Mouse (Mus musculus): ENCODE results near the gene Hs6st1.
"Not testable (repeated sequence)": the region's sequence is repeated elsewhere in the genome, so short reads cannot be mapped to it uniquely, and the experiment has no call there.

The Hs6st1 gene

GRCm38 (mm10) chr1:36068076-36068475, at the start of gene Hs6st1:
TSS of gene Hs6st1 (plus strand) at chr1:36068400.
- peak; percentile 91 to 95 for DNase-seq

GRCm38 (mm10) chr1:36018617-36019016, 49.6 kb upstream of the Hs6st1 start:
- no peak for DNase-seq

DNA sequence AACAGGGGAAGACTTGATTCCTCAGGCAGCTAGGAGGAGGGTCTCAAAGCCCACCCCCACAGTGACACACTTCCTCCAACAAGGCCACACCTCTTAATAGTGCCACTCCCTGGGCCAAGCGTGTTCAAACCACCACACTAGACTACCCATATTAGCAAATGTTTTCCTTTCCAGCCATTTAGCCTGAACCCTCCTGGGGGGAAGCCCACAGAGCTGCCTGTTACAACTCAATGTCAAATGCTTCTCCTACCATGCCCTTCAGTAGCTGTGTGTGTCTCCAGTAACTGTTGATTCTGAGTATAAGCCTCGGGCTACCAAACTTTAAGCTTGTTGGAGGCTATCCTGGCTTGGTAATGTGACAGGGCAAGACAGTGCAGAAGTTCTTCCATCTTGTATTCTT, 49.0 kb upstream of the Hs6st1 start:
- no peak for DNase-seq

DNA sequence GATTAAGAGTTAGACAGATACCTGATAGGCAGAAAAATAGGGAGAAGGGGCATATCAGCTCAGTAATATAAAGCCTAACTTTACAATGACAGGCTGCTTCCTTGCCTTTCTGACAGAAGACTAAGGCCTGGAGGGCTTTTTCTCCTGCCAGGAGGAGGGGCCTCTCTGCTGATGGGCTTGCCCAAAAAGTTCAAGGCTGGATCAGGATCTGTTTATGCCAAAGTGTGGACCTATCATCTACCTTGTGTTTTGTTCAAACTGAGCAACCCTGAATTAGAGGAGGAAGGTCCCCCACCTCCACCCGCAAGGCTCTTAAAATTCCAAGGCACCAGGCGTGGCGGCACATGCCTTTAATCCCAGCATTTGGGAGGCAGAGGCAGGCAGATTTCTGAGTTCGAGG, 47.9 kb upstream of the Hs6st1 start:
- no peak for DNase-seq

DNA sequence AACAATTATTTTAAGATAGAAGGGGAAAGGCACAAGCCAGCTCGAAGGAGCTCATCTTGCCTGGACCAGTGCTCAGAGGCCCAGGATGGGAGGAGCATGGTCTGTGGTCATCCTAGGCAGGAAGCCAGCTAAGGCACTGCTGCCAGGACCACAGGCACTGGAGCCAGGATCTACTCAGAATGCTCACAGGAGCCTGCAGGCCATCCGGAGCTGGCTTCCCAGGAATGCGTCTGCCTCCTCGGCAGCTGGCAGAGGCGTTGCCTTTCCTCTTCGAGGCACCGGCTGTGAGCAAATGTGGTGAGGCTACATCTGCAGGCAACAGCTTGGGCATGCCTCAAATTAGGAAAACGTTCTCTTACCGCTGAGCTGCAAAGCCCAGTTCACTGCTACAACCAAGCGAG, 37.8 kb upstream of the Hs6st1 start:
- no peak for DNase-seq

- DNase-seq, result no peak
Measured at GRCm38 (mm10) chr1:36038769-36039168, 29.4 kb upstream of the Hs6st1 start.

DNA sequence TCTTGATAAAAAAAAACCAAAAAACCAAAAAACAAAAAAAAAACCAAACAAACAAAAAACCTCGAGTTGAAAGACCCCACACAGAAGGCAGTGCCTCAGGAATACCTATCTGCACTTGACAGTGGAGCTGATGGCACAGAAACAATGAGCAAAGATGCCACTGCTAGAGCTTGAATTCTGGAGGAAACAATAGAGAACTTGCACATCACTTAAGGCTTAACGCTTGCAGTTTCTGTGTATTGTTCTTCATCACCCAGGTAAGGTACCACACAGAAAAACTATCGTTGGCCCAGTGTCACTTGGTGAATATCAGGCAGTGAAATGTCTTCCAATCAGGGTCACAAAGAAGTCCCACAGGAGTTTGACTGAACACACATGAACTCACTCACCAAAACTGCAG, 26.1 kb upstream of the Hs6st1 start:
- DNase-seq, result no peak

DNA sequence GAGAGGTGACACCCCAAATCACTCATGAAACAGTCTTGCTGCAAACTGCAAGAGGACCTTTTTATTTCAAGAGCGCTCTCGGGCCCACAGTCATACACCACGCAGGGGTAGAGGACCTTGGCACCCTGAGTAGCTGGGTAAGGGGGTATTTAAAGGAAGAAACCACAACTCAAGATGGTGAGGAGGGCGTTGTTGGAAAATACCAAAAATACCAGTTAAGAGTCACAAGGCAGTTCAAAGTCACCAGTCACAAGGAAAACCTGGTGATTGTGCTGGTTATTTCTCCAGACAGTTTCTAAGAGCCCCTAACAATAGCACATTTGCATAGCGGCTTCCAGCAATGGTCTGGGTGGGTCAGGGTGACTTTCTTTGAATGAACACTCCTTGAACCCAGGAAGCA, 24.4 kb upstream of the Hs6st1 start:
- DNase-seq, result not testable (repeated sequence)

GRCm38 (mm10) chr1:36044288-36044687, 23.9 kb upstream of the Hs6st1 start:
- no peak for DNase-seq

DNA sequence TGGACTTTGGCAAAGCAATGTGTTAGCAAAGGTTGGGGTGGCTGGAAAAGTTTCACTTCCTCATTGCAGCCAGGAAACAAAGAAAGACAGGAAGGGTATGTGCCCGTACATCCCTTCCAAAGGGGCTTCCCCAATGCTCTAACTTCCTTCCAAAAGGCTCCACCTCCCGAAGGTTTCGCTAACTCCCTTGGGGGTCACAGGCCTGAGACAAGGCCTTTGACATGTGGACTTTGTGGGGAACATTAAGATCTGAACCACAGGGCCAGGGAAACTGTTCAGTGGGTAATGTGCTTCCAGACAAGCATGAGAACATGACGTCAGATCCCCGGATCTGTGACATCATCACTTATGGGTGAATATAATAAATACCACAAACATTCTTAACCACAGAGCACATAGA, 15.5 kb upstream of the Hs6st1 start:
- DNase-seq, result no peak

- no peak for DNase-seq
Measured at GRCm38 (mm10) chr1:36053566-36053965, 14.6 kb upstream of the Hs6st1 start.

- no peak for DNase-seq
Measured at GRCm38 (mm10) chr1:36054182-36054966, 13.8 kb upstream of the Hs6st1 start.

DNA sequence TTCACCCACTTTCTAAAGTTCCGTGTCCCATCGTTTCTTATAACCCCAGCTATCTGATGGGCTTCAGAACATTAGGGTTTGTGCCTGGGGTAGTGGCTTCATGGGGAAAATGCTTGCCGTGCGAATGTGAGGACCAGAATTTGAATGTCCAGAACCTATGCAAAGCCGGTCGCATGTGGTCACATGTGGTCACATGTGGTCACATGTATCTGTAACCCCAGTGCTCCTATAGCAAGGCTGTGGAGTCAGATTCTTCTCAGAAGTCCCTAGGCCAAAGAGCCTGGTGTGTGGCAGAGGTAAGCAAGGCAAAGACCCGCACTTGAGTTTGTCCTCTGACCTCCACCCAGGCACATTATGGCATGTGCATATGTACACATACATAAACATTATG, 13.2 kb upstream of the Hs6st1 start:
- no peak for DNase-seq

- no peak for DNase-seq
Measured at GRCm38 (mm10) chr1:36059351-36059750, 8.8 kb upstream of the Hs6st1 start.

DNA sequence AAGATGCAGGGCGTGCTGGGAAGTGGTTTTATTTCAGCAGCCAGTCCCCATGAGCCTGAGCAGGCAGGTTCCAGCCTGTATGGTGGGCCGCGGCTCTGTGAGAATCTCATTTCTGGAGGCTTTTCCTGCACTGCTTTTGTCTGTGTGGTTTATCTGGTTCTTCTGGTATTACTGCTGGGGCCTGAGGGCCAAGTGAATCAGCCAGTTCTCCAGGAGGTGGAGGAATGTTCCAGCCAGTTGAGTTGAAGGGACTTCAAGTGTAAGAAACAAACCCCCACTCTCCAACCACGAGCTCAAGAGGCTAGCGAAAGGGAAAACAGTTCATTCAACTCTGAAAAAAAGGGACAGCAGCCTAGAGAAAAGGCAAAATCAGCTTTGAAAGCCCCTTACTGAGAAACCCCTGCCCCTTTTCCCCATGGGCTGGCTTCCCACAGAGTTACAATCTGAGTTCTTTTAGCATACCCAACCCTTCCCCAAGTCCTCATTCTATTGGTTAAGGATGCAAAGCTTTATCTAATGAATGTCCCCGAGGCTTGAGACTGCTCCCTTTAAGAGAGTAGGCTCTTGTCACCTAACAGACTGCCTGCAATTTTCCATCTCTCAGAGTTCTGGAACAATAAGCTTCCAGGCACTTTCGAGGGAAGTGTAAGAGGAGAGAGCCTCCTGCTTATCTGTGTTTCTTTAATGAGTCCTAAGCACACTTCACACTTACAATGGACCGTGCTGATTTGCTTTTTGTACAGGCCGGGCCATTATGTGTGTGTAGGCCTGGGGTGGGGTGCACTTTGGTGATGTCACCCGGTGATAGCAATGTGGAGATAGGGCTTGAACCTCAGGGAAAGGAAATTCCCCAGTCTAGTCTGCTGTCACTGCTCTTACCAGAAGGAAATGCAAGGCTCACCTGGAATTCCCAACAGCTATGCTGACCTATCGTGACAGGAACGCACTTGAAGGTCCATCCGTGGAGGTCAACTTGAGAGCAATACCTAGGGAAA, 7.9 kb upstream of the Hs6st1 start:
- DNase-seq, result no peak

- DNase-seq, result no peak
Measured at GRCm38 (mm10) chr1:36061211-36061915, 6.8 kb upstream of the Hs6st1 start.

- no peak for DNase-seq
Measured at GRCm38 (mm10) chr1:36062088-36062805, 6.0 kb upstream of the Hs6st1 start.

DNA sequence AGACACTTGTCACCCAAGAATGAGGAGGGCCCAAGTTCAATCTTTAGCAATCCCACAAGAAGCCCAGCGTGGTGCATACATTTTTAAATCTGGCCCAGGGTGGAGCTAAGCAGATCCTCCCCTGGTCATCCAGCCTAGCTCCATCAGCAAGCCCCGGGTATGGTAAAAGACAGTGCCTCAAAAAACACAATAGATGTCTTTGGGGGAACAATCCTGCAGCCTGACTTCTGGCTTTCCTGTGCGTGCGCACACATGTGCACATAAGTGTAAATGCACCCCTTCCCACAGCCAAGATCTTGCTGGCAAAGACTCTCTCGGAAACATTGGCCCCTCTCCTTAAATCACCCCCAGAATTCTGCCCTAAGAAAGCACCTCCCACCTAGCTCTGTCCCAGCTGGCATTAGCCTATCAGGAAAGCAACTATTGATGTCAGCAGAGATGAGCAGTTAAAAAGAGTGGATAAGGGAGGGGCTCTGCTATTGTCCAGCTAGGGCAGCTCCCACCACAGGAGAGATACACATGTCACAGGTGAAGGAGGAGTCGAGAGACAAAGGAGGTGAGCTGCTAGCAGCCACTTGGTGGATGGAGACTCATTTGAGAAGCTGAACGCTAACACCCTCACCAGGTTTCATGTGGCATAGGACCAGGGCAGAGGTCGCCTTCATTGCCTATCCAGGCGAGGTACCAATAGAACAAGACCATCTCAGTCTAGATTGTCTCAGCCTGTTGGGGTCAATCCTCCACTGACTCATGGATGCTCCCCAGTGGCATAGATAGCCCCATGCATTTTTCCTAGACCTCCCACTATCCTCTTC, 5.2 kb upstream of the Hs6st1 start:
- no peak for DNase-seq

DNA sequence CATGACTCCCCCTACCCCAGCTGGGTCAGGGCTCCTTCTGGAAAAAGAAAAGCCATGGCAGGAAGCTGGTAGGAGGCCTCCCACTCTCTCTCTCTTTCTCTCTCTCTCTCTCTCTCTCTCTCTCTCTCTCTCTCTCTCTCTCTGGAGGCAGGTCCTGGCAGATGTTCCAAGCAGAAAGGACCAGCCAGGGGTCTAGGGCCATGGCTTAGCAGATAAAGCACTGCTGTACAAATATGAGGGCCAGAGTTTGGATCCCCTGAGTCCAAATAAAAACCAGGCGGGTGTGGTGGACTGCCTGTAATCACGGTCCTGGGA, 4.6 kb upstream of the Hs6st1 start:
- no peak for DNase-seq

DNA sequence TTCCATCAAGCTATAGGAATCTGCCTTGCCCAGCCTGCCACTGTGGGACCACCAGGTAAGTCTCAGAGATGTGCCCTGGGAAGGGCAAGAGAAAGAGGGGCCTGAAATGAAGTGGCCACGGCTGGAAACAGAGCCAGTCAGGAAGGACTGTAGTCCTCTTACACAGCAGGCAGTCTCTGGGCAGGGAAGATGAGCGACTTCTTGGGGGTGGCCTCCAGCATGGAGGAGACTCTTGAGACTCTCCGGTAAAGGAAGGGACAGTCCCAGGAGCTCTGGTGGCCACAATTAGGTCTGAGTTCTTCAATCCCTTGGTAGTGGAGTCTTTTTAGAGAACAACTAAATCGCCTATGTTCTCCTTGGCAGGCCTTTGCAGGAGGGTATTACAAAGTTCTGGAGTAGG, 4.0 kb upstream of the Hs6st1 start:
- DNase-seq, result no peak

DNA sequence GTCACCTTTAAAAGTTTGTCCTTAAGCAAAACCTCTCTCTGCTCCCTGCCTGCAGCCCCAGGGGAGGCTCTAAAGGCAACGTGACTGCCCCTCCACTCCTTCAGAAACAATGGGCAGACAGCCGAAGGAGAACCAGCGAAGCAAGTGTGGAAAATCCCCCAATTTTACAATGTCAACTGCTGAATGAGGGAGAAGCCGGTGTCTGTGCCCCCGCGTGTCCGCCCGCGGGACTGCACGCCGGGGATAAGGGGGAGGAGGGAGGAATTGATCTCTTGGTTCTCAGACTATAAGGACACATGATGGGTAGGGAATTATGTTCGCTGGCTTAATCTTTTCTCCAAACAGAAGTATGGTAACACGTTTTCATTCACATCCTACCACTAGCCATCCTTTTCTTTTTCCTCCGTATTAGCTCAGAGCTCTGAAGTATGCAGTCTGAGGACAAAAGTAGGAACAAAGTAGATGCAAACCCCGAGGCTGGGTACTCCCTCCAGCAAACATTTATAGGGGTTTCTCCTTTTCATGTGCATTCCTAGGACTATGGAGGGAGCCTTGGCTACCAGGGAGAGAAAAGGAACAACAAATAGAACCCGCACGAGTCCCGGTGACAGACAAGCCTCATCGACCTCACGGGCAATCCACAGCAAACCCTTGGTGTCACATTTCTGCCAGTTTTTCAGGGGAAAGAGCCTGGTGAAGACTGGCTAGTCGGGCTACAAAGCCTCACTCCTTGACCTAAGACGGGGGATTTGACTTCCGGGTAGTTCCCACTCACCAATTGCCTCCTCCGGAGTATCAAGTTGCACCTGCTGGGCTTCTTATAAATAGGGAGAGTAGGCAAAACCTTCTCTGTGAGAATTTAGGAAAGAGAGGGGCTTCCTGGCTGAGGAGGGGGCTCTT, 3.1 kb upstream of the Hs6st1 start:
- DNase-seq, result peak; percentile 92 to 95

All from thymus, postnatal 36 days (tissue).